Mouse (Mus musculus) adrenal gland, adult 18-20 months (tissue): ENCODE results near the gene Nemp1. TPM values are rescaled to one million over a fixed set of nuclear protein-coding genes. Genes with fewer than 3 reads are reported as not detected.
"Not testable (repeated sequence)": the region's sequence is repeated elsewhere in the genome, so short reads cannot be mapped to it uniquely, and the experiment has no call there.

Experiments used
- DNase-seq, 2 experiments: peaks; one replicate each; pipeline ENCODE4 v3.0.0; 2021 to 2022; ENCODE audit warnings: low spot score in 2 of 2
- total RNA-seq, 2 experiments: library from RNA; stranded (reverse); gene quantifications; 1 replicate in 1 of 2; 2 replicates in 1 of 2; pipeline ENCODE4 v1.2.3; 2021

Nemp1 gene
- total RNA-seq, 2 experiments from 2014 or later, result 5.0 to 5.4 TPM

DNA sequence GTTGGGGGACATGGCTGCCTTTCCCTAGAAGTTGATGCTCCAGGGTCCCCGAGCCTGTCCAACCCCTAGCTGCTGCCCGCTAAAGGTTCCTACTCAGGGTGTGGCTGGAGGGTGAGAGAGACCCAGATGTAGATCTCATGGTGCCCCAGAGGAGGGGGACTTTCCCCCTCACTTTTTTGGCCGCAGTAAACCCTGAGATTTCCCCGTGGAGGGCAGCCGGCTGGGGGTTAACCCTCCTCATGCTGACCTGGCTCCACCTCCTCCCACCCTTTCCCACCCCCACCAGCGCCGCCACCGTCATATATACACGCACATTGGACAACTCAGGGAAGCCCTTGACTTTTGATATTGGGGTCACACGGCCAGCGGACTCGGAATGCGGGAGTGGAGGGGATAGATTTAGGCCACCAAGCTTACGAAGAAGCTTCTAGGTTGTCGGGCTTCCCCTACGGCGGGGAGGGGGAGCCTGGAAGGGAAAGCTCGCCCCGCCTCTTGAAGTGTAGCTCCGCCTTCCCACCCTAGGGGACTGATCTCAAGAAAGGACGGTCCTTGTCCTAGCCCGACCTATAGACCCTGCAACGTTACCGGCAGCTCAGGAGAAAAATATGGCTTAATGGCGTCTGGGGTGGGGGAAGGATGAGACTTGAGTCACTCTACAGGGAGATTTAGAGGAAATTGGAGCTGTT, 23.0 kb upstream of the Nemp1 start:
- DNase-seq, result peak; percentile 79 to 81

DNA sequence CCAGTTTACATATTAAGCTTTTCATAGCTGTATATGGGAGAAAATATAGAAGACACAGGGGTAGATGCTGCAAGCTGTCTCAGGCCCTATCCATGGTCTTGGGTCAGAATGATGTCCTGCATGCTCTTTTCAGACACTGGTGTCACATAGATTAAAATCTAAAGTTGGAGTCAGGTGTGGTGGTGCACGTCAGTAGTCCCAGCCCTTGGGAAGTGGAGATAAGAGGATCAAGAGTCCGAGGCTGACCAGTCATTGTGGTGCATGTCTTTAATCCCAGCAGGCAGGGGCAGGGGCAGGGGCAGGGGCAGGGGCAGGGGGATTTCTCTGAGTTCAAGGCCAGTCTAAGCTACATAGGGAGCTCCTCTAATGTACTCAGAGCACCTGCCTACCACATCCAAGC, 20.9 kb upstream of the Nemp1 start:
- DNase-seq, result no peak

DNA sequence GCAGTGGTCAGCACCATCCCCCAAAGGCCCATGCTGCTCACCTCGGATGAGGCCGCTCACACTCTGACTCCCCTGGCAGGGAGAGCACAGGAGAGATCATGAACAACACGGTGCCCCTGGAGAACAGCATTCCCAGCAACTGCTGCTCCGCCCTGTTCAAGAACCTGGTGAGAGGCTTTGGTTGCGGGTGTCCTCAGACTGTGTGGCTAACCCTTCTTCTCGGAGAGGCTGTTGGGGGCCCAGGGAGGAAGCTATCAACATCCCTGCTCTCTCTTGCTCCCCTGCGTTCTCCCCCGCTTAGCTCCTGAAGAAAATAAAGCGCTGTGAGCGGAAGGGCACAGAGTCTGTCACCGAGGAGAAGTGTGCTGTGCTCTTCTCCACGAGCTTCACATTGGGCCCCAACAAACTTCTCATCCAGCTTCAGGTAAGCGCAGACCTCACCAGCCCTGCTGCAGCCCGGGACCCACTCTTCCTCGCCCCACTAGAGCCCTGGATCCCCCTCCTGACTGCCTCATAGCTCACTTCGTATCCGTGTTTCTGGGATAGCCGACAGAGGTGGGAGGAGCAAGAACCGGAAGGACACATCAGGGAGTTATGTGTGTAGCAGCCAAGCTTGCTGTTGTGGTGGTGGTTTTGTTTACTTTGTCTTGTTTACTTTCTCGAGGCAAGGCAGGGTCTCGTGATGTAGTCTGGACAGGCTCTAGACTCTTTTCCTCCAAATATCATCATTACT, 13.6 kb upstream of the Nemp1 start:
- no peak for DNase-seq

DNA sequence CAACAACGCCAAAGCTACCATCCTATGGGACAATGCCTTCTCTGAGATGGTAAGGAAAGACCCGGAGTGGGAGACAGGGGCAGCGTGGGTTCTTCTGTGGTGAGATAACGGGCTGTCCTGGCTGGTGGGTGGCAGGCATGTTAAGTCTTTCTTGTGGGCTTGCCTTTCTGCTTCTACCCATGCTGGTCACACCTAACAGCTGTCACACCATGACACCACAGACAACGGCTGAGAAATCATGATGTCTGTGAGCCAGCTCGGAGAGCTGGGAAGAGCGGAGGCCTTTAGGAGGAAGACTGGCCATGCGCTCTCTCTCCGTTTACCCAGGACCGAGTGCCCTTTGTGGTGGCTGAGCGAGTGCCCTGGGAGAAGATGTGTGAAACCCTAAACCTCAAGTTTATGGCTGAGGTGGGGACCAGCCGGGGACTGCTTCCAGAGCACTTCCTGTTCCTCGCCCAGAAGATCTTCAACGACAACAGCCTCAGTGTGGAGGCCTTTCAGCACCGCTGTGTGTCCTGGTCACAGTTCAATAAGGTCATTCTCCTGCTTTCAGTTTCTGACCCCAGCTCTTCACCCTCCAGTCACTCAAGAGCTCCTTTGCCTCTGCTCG, 11.6 kb upstream of the Nemp1 start:
- no peak for DNase-seq

DNA sequence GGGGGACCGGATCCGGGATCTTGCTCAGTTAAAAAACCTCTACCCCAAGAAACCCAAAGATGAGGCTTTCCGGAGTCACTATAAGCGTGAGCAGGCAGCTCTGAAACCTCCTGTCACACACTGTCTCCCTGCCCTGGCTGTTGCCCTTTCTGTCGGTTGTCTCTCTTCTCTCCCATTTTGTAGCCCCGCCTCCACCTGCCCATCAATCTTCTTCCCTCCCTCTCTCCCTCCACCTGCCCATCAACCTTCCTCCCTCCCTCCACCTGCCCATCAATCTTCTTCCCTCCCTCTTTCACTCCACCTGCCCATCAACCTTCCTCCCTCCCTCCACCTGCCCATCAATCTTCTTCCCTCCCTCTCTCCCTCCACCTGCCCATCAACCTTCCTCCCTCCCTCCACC, 9.1 kb upstream of the Nemp1 start:
- DNase-seq, result not testable (repeated sequence)

DNA sequence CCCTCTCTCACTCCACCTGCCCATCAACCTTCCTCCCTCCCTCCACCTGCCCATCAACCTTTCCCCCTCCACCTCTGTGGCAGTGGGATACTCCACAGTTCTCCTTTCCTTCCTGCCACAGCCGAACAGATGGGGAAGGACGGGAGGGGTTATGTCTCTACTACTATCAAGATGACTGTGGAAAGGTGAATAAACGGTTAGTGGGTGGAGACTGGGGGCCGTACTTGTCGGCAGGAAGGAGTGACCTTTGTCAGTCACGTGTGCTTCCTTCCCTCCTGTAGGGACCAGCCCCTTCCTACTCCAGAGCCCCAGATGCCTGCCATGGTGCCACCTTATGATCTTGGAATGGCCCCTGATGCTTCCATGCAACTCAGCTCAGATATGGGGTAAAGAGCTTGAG, 8.6 kb upstream of the Nemp1 start:
- no peak for DNase-seq

DNA sequence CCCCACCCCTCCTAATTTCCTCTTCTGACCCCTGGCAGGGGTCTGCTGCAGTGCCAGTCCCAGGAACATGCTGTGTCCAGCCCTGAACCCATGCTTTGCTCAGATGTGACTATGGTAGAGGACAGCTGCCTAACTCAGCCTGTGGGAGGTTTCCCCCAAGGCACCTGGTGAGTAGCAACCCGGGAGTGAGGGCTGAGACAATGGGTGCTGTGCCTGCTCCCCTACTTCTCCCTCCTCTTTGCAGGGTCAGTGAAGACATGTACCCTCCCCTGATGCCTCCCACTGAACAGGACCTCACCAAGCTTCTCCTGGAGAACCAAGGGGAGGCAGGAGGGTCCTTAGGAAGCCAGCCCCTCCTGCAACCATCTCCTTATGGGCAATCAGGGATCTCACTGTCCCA, 7.2 kb upstream of the Nemp1 start:
- DNase-seq, result no peak

DNA sequence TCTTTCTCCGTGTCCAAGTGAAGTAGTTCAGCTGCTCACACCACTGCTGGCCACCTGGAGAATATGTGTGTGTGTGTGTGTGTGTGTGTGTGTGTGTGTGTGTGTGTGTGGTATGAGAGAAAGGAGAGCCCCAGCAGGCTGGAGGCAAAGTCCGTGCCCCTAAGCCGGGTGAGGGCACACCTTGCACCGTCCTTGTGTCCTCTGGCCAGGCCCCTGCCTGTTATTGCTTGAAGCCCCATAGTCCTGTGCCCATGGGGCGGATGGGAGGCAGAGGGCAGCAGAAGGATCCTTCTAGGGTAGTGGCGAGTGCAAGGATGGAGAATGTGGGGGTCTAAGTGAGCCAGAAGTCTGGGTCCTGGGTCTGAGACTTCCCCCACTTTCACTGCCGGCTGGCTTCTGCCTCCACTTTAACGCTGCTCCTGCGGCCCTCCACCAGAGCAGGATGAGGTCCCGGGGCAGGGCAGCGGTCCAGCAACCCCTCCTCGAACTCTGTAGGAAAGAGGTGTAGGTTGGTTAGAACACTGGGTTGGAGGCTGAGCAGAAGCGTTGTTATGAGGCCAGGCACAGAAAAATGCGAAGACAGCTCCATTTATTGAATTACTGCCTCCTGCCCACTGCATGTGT, 5.3 kb upstream of the Nemp1 start:
- no peak for DNase-seq

DNA sequence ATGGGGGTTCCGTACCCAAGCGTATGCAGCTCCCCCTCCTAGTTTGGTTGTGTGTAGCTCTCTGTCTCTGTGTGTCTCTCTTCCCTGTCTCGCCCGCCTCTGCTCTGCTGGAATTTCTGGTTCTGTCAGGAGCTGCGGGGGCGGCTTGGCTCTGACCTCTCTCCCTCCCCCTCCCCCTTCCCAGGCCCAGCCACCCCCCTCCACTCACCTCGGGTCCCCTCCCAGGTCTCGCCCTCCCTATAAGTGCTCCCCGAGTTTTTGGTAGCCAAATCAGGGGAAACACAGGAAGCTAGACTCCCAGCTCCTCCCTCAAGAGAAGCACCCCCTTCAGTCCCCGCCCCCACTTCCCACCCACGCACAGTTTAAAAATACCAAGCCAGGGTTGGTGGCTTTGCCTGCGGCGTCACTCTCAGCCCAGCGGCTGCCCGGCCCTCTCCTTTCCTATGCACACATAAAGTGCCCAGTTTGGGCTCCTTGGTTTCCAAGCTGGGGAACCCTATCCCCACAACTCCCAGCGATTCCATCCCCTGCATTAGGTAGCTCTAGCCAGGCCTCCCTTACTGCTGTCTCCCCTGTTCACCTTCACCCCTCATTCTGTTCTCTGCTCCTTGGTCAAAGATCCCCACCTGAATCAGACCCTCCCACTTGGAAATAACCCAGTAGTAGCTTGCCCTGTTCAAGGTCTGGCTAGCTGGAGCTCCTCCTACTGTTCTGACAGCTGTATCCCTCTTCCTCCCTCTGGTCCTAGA, 4.6 kb upstream of the Nemp1 start:
- DNase-seq, result peak; percentile 68 to 71

DNA sequence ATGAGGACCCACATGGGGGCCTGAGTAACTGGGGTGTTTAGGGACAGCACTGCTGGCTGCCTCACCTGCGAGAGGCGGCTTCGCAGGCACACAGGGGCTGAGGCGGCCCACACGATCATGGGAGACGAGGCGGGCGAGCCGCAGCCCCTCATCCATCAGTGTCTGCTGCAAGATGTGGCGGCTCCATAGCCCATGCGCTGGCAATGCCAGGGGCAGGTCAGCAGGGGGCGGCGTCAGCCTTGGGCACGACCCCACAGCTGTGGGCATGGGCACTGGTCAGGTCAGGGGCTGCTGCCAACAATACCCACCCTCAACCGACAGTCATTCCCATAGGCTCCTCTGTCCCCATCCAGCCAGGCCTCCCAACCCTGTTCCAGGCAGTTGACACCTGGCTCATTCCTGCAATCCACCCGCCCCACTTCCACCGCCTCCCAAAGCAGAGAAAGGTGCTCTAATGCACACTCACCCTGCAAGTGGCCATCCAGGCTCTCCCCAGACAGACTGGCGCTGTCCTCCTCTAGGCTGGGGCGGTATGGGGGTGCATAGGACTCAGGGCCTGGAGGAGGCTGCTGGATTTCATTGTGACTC, 3.9 kb upstream of the Nemp1 start:
- peak in 1 of 2 experiments; percentile 43 for DNase-seq

DNA sequence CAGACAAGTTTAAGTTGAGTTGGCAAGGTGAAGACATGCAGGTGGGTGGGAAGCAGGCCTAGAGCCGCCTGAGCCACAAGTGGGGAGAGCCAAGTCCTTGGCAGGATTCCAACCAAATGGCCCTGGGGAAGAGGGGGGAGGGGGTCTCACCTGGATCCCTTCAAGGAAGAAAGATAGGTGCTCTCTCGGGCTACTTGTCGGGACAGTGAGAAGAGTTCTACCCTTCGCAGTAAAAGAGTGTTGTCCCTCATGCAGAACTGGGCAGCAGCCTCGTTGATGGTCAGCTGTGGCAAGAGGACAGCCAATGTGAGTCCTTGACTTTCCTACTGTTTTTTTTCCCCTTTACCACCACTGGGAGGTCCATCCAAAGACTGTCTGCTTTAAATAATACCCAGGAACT, 3.1 kb upstream of the Nemp1 start:
- DNase-seq, result no peak

DNA sequence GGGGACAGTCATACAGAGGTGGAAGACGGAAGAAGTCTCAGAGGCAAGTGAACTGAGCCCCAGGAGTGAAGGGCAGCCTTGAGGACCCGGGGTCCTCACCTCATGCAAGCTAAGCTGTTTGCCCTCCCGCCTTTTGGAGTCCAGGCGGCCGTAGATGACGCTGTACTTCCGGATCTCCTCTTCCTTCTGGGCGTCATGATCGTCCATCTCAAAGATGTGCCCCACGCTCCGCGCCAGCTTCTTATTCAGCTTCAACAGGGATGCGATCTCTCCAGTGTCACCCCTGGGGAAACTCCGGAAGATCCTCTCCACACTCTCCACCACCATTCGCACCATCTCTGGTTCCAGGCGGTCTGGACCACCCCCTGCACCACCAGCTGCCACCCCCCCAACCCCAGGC, 2.5 kb upstream of the Nemp1 start:
- DNase-seq, result no peak

DNA sequence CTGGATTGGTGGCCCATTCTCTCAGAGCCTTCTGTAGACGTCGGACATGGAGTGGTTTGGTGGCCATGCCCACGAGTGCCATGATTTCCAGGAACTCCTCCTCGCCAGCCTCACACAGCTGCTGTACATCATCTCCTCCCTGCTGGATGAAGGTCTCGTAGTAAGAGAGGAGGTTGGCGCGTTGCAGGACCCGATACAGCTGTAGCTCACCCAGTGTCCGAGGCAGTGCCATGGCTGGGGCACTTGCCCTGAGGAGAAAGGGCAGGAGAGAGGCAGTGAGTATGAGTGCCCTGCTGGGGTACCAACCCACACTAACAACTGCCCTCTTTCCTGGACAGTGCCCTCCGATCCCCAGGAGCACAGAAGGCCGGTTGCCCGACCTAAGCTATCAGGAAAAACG, 1.8 kb upstream of the Nemp1 start:
- DNase-seq, result no peak

DNA sequence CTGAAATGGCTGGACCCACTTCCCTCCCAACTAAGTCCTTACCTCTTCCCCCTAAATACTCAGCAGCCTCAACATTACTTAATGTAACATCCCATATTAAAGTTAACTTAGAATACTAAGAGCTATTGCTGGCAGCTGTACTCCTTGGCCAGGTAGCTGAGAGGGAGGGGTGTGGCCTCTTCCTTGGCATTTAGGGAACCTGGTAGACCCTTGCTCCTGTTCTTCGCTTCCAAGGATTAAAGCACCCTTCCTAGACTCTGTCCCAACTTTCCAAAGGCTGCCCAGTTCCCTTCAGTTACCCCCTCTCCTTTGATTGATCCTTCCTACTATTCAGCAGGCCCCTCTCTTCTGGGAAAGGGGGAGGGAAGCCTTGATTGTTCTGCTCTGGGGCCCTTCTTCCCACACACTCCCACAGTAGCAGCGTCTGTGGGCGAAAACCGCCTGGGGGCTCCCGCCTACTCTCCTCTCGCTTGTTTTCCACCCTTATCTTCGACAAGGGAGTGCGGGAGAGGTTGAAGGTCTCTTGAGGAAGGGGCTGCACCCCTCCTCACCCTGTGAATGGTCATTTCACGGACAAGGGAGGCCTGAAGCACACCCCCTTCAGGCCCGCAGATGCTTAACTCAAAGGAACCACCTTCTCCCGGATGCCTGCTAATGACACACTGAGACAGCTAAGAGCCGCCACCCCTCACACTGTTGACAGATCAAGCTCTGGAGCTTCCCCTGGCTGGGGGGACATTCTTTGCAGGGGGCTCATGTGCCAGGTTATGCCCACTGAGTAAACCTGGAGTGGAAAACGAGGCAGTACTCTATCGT, 1.1 kb upstream of the Nemp1 start:
- DNase-seq, result no peak

DNA sequence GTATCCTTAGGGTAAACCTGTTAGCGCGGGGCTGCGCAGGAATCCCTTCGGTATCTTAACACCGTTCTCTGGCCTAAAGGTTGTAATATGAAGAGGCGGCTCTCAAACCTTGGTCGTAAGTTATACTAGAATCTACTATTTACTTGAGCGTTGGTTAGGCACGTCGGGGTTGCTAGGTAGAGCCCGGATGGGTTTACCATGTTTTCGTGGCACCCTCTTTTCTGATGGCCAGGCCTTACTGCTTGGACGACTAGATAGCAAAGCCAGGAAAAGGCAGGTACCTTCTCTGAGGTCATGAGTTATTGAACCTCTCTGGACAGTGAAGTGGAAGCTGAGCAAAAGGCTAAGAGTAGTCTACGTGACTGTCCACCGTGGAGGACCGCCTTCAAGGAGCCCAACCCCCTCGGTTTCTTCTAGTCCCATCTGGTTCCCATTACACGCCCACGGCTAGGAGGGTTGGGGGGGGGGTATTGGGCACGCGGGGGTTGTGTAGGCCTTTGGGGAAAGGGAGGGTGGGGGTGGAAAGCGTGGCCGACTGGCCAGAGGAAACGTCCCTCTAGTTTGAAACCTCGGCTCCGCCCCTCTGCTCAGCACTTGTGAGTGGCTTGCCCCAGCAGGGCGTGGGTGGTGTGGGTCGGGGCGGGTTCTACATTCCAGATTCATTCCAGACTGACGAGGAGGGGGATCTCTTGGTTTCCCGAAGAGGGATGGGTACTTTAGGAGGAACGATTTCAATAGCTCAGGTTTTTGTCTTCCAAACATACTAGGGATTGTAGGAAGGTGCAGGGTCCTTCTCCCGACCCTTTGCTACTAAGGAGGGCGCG, 780 bp downstream of the Nemp1 start:
- DNase-seq, result peak; percentile 81 to 83

DNA sequence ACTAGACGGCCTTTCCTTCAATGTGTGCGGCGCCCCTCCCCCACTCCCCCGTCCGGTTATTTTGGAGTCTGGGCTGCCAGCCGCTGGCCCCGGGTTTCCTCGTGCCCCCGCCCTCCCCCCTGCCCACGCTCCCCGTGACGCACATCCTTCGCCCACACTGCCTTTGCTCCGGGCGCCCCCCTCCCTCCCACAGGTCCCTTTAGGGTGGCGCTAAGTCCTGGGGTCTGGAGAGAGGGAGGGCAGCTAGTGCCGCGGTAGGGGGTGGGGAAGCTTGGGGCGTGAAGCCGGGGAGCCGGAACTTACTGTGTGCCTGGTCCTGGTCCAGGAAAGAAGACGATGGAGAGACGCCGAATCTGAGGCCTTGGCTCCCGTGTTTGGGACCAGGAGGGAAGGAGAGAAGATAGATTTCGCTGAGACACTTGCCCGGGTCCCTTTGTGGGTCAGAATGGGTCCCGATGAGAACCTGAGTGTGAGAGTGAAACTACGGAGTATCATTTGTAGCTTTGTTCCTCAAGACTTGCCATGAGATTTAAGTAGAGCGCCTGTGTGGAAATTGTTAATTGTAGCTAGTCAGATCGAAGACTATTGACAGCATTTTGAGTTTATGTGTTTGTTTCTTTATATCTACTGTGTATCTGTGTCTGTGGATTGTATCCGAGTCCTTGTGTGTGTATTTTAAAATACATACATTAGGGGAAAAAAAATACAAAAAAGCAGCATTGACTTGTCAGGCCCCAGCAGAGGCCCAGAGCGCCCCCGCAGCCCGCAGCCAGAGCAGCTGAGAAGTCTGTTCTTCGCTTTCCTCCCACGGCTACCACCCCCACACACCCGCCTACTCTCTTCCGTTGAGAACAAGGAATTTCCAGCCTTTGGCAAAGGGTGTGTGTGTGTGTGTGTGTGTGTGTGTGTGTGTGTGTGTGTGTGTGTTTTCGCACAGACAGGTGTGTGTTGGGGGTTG, 1.7 kb downstream of the Nemp1 start, which contains the start of gene Nab2:
Gene Nab2, minus strand, starts transcription at position 476 of the 958 bp plus-strand sequence.
- DNase-seq, result peak; percentile 73 to 81

DNA sequence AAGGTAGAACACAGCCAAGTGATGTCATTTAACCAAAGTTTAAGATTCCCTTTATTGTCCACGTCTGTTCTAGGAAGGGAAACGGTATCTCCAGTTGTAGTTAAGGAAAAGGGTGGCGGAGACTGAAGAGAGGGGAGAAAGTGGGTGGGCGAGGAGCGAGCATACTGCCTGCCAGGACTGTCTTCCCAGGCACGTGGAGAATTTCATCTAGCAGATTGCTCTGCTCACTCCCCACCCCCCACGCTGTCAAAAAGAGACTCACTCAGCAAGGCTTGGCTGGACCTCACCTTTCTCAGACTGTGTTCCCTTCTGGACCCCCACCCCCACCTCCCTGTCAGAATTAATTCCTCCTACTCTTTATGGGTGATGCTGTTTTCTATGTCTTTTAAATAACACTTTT, 2.5 kb downstream of the Nemp1 start:
- no peak for DNase-seq

DNA sequence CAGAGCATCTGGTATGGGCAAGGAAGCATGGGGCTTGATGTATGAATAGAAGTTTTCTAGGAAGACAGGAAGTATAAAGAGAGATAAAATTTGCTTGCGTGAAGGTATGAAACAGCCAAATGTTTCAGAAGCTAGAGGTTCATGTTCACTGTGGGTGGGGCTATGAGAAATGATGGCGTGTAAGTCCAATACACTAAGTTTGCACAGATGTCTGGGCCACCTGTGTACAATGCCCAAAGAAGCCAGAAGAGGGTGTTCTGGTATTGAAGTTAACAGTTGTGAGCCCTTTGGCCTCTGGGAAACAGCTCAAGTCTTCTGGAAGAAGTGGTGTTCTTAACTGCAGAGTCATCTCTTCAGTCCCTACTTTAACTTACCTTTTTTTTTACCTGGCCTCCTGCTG, 3.5 kb downstream of the Nemp1 start:
- DNase-seq, result no peak
